Mouse (Mus musculus): ENCODE results near the gene Clasp1.
A peak's percentile ranks its signal among the peaks of the same experiment; 100 is the strongest.

Clasp1 gene

GRCm38 (mm10) chr1:118450891-118451450 lies 62.1 kb downstream of the Clasp1 start:
- no peak for DNase-seq (ENCODE audit: low read depth, low spot score)

- peak; percentile 71 for DNase-seq (ENCODE audit: low read depth, low spot score)
These were observed 64.7 kb downstream of the Clasp1 start for GRCm38 (mm10) chr1:118453577-118453976.

- DNase-seq (ENCODE audit: low read depth, low spot score), result no peak
These were observed 66.0 kb downstream of the Clasp1 start for GRCm38 (mm10) chr1:118454817-118455216.

GRCm38 (mm10) chr1:118457256-118457882 lies 68.5 kb downstream of the Clasp1 start:
- DNase-seq (ENCODE audit: low read depth, low spot score), result peak; percentile 27

GRCm38 (mm10) chr1:118457883-118458259 lies 69.0 kb downstream of the Clasp1 start:
- no peak for DNase-seq (ENCODE audit: low read depth, low spot score)

- DNase-seq (ENCODE audit: low read depth, low spot score), result peak; percentile 46
These were observed 69.4 kb downstream of the Clasp1 start for GRCm38 (mm10) chr1:118458279-118458678.

GRCm38 (mm10) chr1:118458963-118459920 lies 70.4 kb downstream of the Clasp1 start:
- peak; percentile 85 for DNase-seq (ENCODE audit: low read depth, low spot score)

GRCm38 (mm10) chr1:118460716-118461115 lies 71.9 kb downstream of the Clasp1 start:
- no peak for DNase-seq (ENCODE audit: low read depth, low spot score)

GRCm38 (mm10) chr1:118466041-118466440 lies 77.2 kb downstream of the Clasp1 start:
- DNase-seq (ENCODE audit: low read depth, low spot score), result no peak

- DNase-seq (ENCODE audit: low read depth, low spot score), result peak; percentile 13
These were observed 83.5 kb downstream of the Clasp1 start for GRCm38 (mm10) chr1:118472386-118472785.

GRCm38 (mm10) chr1:118476919-118477318 lies 88.1 kb downstream of the Clasp1 start:
- peak; percentile 63 for DNase-seq (ENCODE audit: low read depth, low spot score)

- DNase-seq (ENCODE audit: low read depth, low spot score), result no peak
These were observed 90.4 kb downstream of the Clasp1 start for GRCm38 (mm10) chr1:118479246-118479645.

- no peak for DNase-seq (ENCODE audit: low read depth, low spot score)
These were observed 91.9 kb downstream of the Clasp1 start for GRCm38 (mm10) chr1:118480484-118481364.

- DNase-seq (ENCODE audit: low read depth, low spot score), result no peak
These were observed 92.5 kb downstream of the Clasp1 start for GRCm38 (mm10) chr1:118481365-118481702.

- DNase-seq (ENCODE audit: low read depth, low spot score), result no peak
These were observed 92.8 kb downstream of the Clasp1 start for GRCm38 (mm10) chr1:118481703-118482102.

GRCm38 (mm10) chr1:118482285-118483019 lies 93.6 kb downstream of the Clasp1 start:
- DNase-seq (ENCODE audit: low read depth, low spot score), result no peak

GRCm38 (mm10) chr1:118483504-118484096 lies 94.7 kb downstream of the Clasp1 start:
- no peak for DNase-seq (ENCODE audit: low read depth, low spot score)

GRCm38 (mm10) chr1:118485572-118485971 lies 96.7 kb downstream of the Clasp1 start:
- no peak for DNase-seq (ENCODE audit: low read depth, low spot score)

- no peak for DNase-seq (ENCODE audit: low read depth, low spot score)
These were observed 97.2 kb downstream of the Clasp1 start for GRCm38 (mm10) chr1:118486021-118486420.

- DNase-seq (ENCODE audit: low read depth, low spot score), result peak; percentile 40
These were observed 104.0 kb downstream of the Clasp1 start for GRCm38 (mm10) chr1:118492811-118493210.
